7 mouse cellular contexts compared by ENCODE assay signal in genomic region chr3:151293981-151294605, GRCm38 (mm10).
DNase-seq lines count a peak whose midpoint lies in the region; ATAC-seq and TF ChIP-seq lines count a peak whose summit lies in the region.

No protein-coding gene starts in this region.

- H3K36me3 ChIP-seq in heart, embryonic 14.5 days (ENCODE audit: control insufficient read depth, insufficient read depth, low read length): no peaks in the 10 kb centered on the region

- DNase-seq in brain, adult 2 months (ENCODE audit: low read depth, low spot score): peak; percentile 93
- peak; percentile 58 for DNase-seq in kidney, postnatal 14 days
- peak; percentile 44 for DNase-seq in thymus, postnatal 14 days
- no peak for DNase-seq in layer of hippocampus, adult 9-11 months

- H3K4me2 ChIP-seq in heart, embryonic 14.5 days (ENCODE audit: low read length): peak overlapping the region; percentile 20; the same call in 1 of the 2 replicates

- no peaks in the 10 kb centered on the region for H3K4me1 ChIP-seq in cortical plate, adult 2 months (ENCODE audit: control insufficient read depth, insufficient read depth, low read length)
- peaks cover 3 to 5% of the 10 kb centered on the region in 2 experiments; a peak in 2 of 4 replicates for H3K4me1 ChIP-seq in heart, embryonic 14.5 days (ENCODE audit: control insufficient read depth in 2 of 2, insufficient read depth in 2 of 2, low read length in 2 of 2)

- 0 out of 2 replicates have a peak overlapping the region, but pooled peaks have one; percentile 29 for H3K27ac ChIP-seq in cortical plate, adult 2 months (ENCODE audit: insufficient read depth, low read length)
- H3K27ac ChIP-seq in heart, embryonic 14.5 days (replicated peaks in 1 of 2; ENCODE audit: control insufficient read depth in 1 of 2, insufficient read depth in 1 of 2, low read depth in 2 of 2, low read length in 2 of 2): peak overlapping the region; percentile 44 to 71; a peak in 3 of 4 replicates

- 43% methylated on average over 11 of the region's 11 CpGs for WGBS in heart, embryonic 14.5 days

- H3K9ac ChIP-seq in heart, embryonic 14.5 days (ENCODE audit: low read length): no peak overlapping the region

- no peak overlapping the region for H3K4me3 ChIP-seq in cortical plate, adult 2 months (ENCODE audit: insufficient read depth, low read length)
- H3K4me3 ChIP-seq in heart, embryonic 14.5 days (ENCODE audit: control insufficient read depth in 1 of 2, insufficient read depth in 1 of 2, low read depth in 1 of 2, low read length in 2 of 2): no peak overlapping the region

- no peaks in the 10 kb centered on the region for H3K27me3 ChIP-seq in heart, embryonic 14.5 days (ENCODE audit: control insufficient read depth, insufficient read depth, low read length)

- peak; percentile 64 for ATAC-seq in heart, embryonic 14.5 days (ENCODE audit: insufficient number of reproducible peaks, insufficient read depth, low FRiP score, low read depth)
- ATAC-seq in megakaryocyte progenitor cell, adult 5-6 weeks (replicated peaks; ENCODE audit: poor library complexity): peak; percentile 89

- no peak for TF ChIP-seq POLR2A in cortical plate, adult 2 months (IDR thresholded peaks at IDR 0.05; ENCODE audit: extremely low read depth, insufficient read depth, low read length)

- TF ChIP-seq CTCF in cortical plate, adult 2 months (IDR thresholded peaks at IDR 0.05; ENCODE audit: extremely low read depth, insufficient read depth, low read length): no peak

- H3K9me3 ChIP-seq in heart, embryonic 14.5 days (ENCODE audit: control insufficient read depth, low read length): no peaks in the 10 kb centered on the region
